Mouse (Mus musculus) olfactory bulb, adult 2 months (tissue): ENCODE data around the gene Sema5a.

Experiments used
- CTCF ChIP-seq: fragments of 200-500 bp; IDR thresholded peaks from 2 replicates; pipeline ENCODE4 v1.5.1; 2012; ENCODE audit warnings: low read depth, mild to moderate bottlenecking, low read length, moderate library complexity; ENCODE audit not compliant: insufficient read depth
- POLR2A ChIP-seq: fragments of 200-500 bp; IDR thresholded peaks from 2 replicates; pipeline ENCODE4 v1.6.1; 2012; ENCODE audit warnings: mild to moderate bottlenecking, low read depth, low read length, moderate library complexity; ENCODE audit not compliant: insufficient read depth

DNA sequence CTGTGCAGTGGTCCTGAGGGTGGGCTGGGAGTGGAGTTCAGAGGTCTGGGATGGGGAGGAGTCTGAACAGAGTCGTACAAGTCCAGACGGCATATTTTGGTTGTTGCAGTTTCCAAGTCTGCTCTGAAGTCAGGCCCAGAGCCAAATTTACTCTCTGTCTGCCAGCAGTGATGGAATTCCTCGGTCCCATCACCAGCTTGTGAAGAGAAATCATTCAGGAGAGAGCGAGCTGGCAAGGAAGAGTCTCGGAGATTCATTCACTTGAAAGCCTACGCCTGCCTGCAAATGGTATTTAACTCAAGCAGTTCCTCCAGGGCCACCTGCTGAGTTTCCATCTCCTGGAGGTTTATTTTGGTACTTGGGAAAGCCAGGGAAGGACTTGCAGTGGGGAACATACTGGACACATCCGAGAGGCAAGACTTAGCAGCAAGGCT is 13.3 kb downstream of the Sema5a start:
- TF ChIP-seq POLR2A (no peak), CTCF (no peak)
